Mouse (Mus musculus): ENCODE results near the gene Tnfsf12. TPM values are rescaled to one million over a fixed set of nuclear protein-coding genes. Genes with fewer than 3 reads are reported as not detected.

The Tnfsf12 gene
- polyA plus RNA-seq, 1 experiment from 2014 or later: 2.1 TPM

GRCm38 (mm10) chr11:69714636-69715329, 19.1 kb upstream of the Tnfsf12 start:
- peaks cover 53% of the 10 kb centered on the region for H3K4me1 ChIP-seq (replicated peaks)

GRCm38 (mm10) chr11:69712954-69713672, 17.5 kb upstream of the Tnfsf12 start:
- Histone ChIP-seq H3K36me3 (replicated peaks) (no peaks in the 10 kb centered on the region), H3K4me3 (replicated peaks) (no peak overlapping the region), H3K27me3 (no peaks in the 10 kb centered on the region), H3K27ac (replicated peaks) (no peak overlapping the region), H3K4me1 (replicated peaks) (peaks cover 48% of the 10 kb centered on the region), H3K9ac (no peak overlapping the region), H3K4me2 (no peak overlapping the region), H3K9me3 (replicated peaks) (no peaks in the 10 kb centered on the region)
- ATAC-seq (ENCODE audit: insufficient read depth): no peak
- 79% methylated on average over 20 of the region's 20 CpGs for WGBS (ENCODE audit: insufficient replicate concordance)

More at GRCm38 (mm10) chr11:69714636-69715329, 19.1 kb upstream of the Tnfsf12 start:
- WGBS (ENCODE audit: insufficient replicate concordance): 81% methylated on average over 18 of the region's 18 CpGs
- Histone ChIP-seq H3K4me3 (replicated peaks) (no peak overlapping the region), H3K9ac (no peak overlapping the region), H3K27me3 (no peaks in the 10 kb centered on the region), H3K4me2 (no peak overlapping the region), H3K9me3 (replicated peaks) (no peaks in the 10 kb centered on the region), H3K27ac (replicated peaks) (no peak overlapping the region), H3K36me3 (replicated peaks) (no peaks in the 10 kb centered on the region)
- ATAC-seq (ENCODE audit: insufficient read depth): no peak

GRCm38 (mm10) chr11:69711082-69711481, 15.4 kb upstream of the Tnfsf12 start:
- H3K27me3 ChIP-seq: no peaks in the 10 kb centered on the region
- no peak overlapping the region for H3K4me2 ChIP-seq
- WGBS (ENCODE audit: insufficient replicate concordance): 73% methylated on average over 2 of the region's 2 CpGs
- ATAC-seq (ENCODE audit: insufficient read depth): no peak
- peaks cover 38% of the 10 kb centered on the region for H3K4me1 ChIP-seq (replicated peaks)
- H3K27ac ChIP-seq (replicated peaks): no peak overlapping the region
- no peaks in the 10 kb centered on the region for H3K9me3 ChIP-seq (replicated peaks)
- H3K36me3 ChIP-seq (replicated peaks): no peaks in the 10 kb centered on the region
- H3K9ac ChIP-seq: no peak overlapping the region
- no peak overlapping the region for H3K4me3 ChIP-seq (replicated peaks)

GRCm38 (mm10) chr11:69710470-69710869, 14.8 kb upstream of the Tnfsf12 start:
- H3K9me3 ChIP-seq (replicated peaks): no peaks in the 10 kb centered on the region
- ATAC-seq (ENCODE audit: insufficient read depth): no peak
- no peaks in the 10 kb centered on the region for H3K27me3 ChIP-seq
- peaks cover 36% of the 10 kb centered on the region for H3K4me1 ChIP-seq (replicated peaks)
- H3K4me2 ChIP-seq: no peak overlapping the region
- no peak overlapping the region for H3K9ac ChIP-seq
- H3K4me3 ChIP-seq (replicated peaks): no peak overlapping the region
- no peaks in the 10 kb centered on the region for H3K36me3 ChIP-seq (replicated peaks)
- 60% methylated on average over 3 of the region's 3 CpGs for WGBS (ENCODE audit: insufficient replicate concordance)
- peak overlapping the region; percentile 38; the same call in 1 of the 2 replicates for H3K27ac ChIP-seq (replicated peaks)

GRCm38 (mm10) chr11:69709554-69710446, 14.2 kb upstream of the Tnfsf12 start:
- Histone ChIP-seq H3K36me3 (replicated peaks) (no peaks in the 10 kb centered on the region), H3K27ac (replicated peaks) (peak overlapping the region; percentile 38), H3K4me3 (replicated peaks) (no peak overlapping the region), H3K4me2 (no peak overlapping the region), H3K4me1 (replicated peaks) (peaks cover 34% of the 10 kb centered on the region), H3K27me3 (no peaks in the 10 kb centered on the region), H3K9me3 (replicated peaks) (no peaks in the 10 kb centered on the region), H3K9ac (no peak overlapping the region)
- peak; percentile 51; the same call in 1 of the 2 replicates for ATAC-seq (ENCODE audit: insufficient read depth)
- 43% methylated on average over 11 of the region's 11 CpGs for WGBS (ENCODE audit: insufficient replicate concordance)

GRCm38 (mm10) chr11:69708614-69709265, 13.1 kb upstream of the Tnfsf12 start:
- Histone ChIP-seq H3K9ac (no peak overlapping the region), H3K4me3 (replicated peaks) (no peak overlapping the region), H3K4me1 (replicated peaks) (peaks cover 36% of the 10 kb centered on the region), H3K4me2 (no peak overlapping the region), H3K9me3 (replicated peaks) (no peaks in the 10 kb centered on the region), H3K27ac (replicated peaks) (no peak overlapping the region), H3K36me3 (replicated peaks) (no peaks in the 10 kb centered on the region), H3K27me3 (no peaks in the 10 kb centered on the region)
- no peak for ATAC-seq (ENCODE audit: insufficient read depth)
- 74% methylated on average over 3 of the region's 3 CpGs for WGBS (ENCODE audit: insufficient replicate concordance)

GRCm38 (mm10) chr11:69707873-69708381, 12.3 kb upstream of the Tnfsf12 start:
- Histone ChIP-seq H3K36me3 (replicated peaks) (no peaks in the 10 kb centered on the region), H3K4me1 (replicated peaks) (peaks cover 36% of the 10 kb centered on the region), H3K27me3 (no peaks in the 10 kb centered on the region), H3K9me3 (replicated peaks) (no peaks in the 10 kb centered on the region), H3K4me3 (replicated peaks) (no peak overlapping the region), H3K9ac (no peak overlapping the region), H3K27ac (replicated peaks) (no peak overlapping the region), H3K4me2 (no peak overlapping the region)
- no peak for ATAC-seq (ENCODE audit: insufficient read depth)
- 71% methylated on average over 4 of the region's 4 CpGs for WGBS (ENCODE audit: insufficient replicate concordance)

- no peaks in the 10 kb centered on the region for H3K9me3 ChIP-seq (replicated peaks)
- H3K4me3 ChIP-seq (replicated peaks): no peak overlapping the region
- H3K27me3 ChIP-seq: no peaks in the 10 kb centered on the region
- 82% methylated on average over 4 of the region's 4 CpGs for WGBS (ENCODE audit: insufficient replicate concordance)
- H3K4me1 ChIP-seq (replicated peaks): peaks cover 36% of the 10 kb centered on the region
- ATAC-seq (ENCODE audit: insufficient read depth): no peak
- no peak overlapping the region for H3K4me2 ChIP-seq
- no peaks in the 10 kb centered on the region for H3K36me3 ChIP-seq (replicated peaks)
- H3K9ac ChIP-seq: no peak overlapping the region
- H3K27ac ChIP-seq (replicated peaks): no peak overlapping the region
Measured at GRCm38 (mm10) chr11:69707480-69707847, 11.8 kb upstream of the Tnfsf12 start.

GRCm38 (mm10) chr11:69706775-69707479, 11.3 kb upstream of the Tnfsf12 start:
- Histone ChIP-seq H3K27ac (replicated peaks) (no peak overlapping the region), H3K4me3 (replicated peaks) (no peak overlapping the region)

GRCm38 (mm10) chr11:69704613-69705010, 9.0 kb upstream of the Tnfsf12 start:
- no peaks in the 10 kb centered on the region for H3K36me3 ChIP-seq (replicated peaks)
- no peaks in the 10 kb centered on the region for H3K9me3 ChIP-seq (replicated peaks)
- H3K4me2 ChIP-seq: no peak overlapping the region
- 39% methylated on average over 2 of the region's 2 CpGs for WGBS (ENCODE audit: insufficient replicate concordance)
- no peaks in the 10 kb centered on the region for H3K27me3 ChIP-seq
- no peak overlapping the region for H3K4me3 ChIP-seq (replicated peaks)
- no peak overlapping the region for H3K9ac ChIP-seq
- peaks cover 24% of the 10 kb centered on the region for H3K4me1 ChIP-seq (replicated peaks)
- H3K27ac ChIP-seq (replicated peaks): no peak overlapping the region
- no peak for ATAC-seq (ENCODE audit: insufficient read depth)

More at GRCm38 (mm10) chr11:69706775-69707479, 11.3 kb upstream of the Tnfsf12 start:
- ATAC-seq (ENCODE audit: insufficient read depth): no peak
- Histone ChIP-seq H3K4me1 (replicated peaks) (peaks cover 36% of the 10 kb centered on the region), H3K4me2 (no peak overlapping the region), H3K9ac (no peak overlapping the region), H3K9me3 (replicated peaks) (no peaks in the 10 kb centered on the region), H3K36me3 (replicated peaks) (no peaks in the 10 kb centered on the region), H3K27me3 (no peaks in the 10 kb centered on the region)
- 61% methylated on average over 6 of the region's 6 CpGs for WGBS (ENCODE audit: insufficient replicate concordance)
